Comparison of ENCODE assay signal across 9 mouse cellular contexts in genomic region chr6:49919089-49919812, GRCm38 (mm10).
DNase-seq lines count a peak whose midpoint lies in the region; ATAC-seq lines count a peak whose summit lies in the region.
"Had no signal": no experiment of that assay in that cellular context is flagged by ENCODE, and none has a peak within 500 bp of the region (broad histone marks: within the 10 kb centered on the region; RNA-seq: fewer than 3 reads in every experiment).

No protein-coding gene starts in this region.

- H3K27ac ChIP-seq in forebrain, embryonic 14.5 days (ENCODE audit: low read depth, low read length) = no peak overlapping the region
- H3K27ac ChIP-seq: macrophage had no signal

- intact Hi-C loops in gastrocnemius, postnatal 14 days (cut with DNase I; ENCODE audit: low total_unique reads) = loop anchor here (10.0 kb wide), 1 partner anchor 414 kb away; no protein-coding TSS in a partner anchor

- DNase-seq in adrenal gland, postnatal 36 days = peak; percentile 3 to 12
- DNase-seq in adrenal gland, postnatal 25 days = no peak
- DNase-seq in right cerebral cortex, adult 2 months (ENCODE audit: low spot score in 2 of 2) = peak; percentile 33 to 55
- no peak for DNase-seq in right cerebral cortex, postnatal 25 days
- DNase-seq in forebrain, embryonic 14.5 days (ENCODE audit: low spot score) = peak; percentile 88
- DNase-seq in layer of hippocampus, adult 9-11 months = peak; percentile 24
- peak; percentile 28 for DNase-seq in right cerebral cortex, postnatal 14 days
- DNase-seq in gastrocnemius, postnatal 14 days = no peak

- ATAC-seq in forebrain, embryonic 14.5 days = peak; percentile 60; the same call in 1 of the 2 replicates

- no peaks in the 10 kb centered on the region for H3K27me3 ChIP-seq in forebrain, embryonic 14.5 days (replicated peaks; ENCODE audit: control insufficient read depth, insufficient read depth, low read length)

- no peaks in the 10 kb centered on the region for H3K9me3 ChIP-seq in forebrain, embryonic 14.5 days (replicated peaks; ENCODE audit: control insufficient read depth, low read length)

- H3K4me2 ChIP-seq in forebrain, embryonic 14.5 days (ENCODE audit: low read length) = no peak overlapping the region

- H3K9ac ChIP-seq in forebrain, embryonic 14.5 days (ENCODE audit: low read length) = no peak overlapping the region

- no peaks in the 10 kb centered on the region for H3K36me3 ChIP-seq in forebrain, embryonic 14.5 days (ENCODE audit: control insufficient read depth, insufficient read depth, low read length)

- H3K4me1 ChIP-seq in forebrain, embryonic 14.5 days (ENCODE audit: control insufficient read depth, insufficient read depth, low read length) = no peaks in the 10 kb centered on the region

- H3K4me3 ChIP-seq in forebrain, embryonic 14.5 days (ENCODE audit: low read depth, low read length) = no peak overlapping the region

- 30% methylated on average over 7 of the region's 7 CpGs for WGBS in forebrain, embryonic 14.5 days

Comparison
In these comparisons a context has a peak if more than half of its experiments do, and no peak if none do; other contexts are left out.
1. DNase-seq: peak in adrenal gland, postnatal 36 days (2 of 2), right cerebral cortex, adult 2 months (2 of 2), forebrain, embryonic 14.5 days (single experiment), layer of hippocampus, adult 9-11 months (single experiment) and right cerebral cortex, postnatal 14 days (single experiment); none in adrenal gland, postnatal 25 days (single experiment), right cerebral cortex, postnatal 25 days (single experiment) and gastrocnemius, postnatal 14 days (single experiment).